Mouse (Mus musculus) kidney, embryonic 16.5 days (tissue): ENCODE measurements around the gene Senp1. TPM values are rescaled to one million over a fixed set of nuclear protein-coding genes. Genes with fewer than 3 reads are reported as not detected.
A peak's percentile ranks its signal among the peaks of the same experiment; 100 is the strongest.

Experiments used
- ATAC-seq: fragments of 200-750 bp; cut with Nextera tagmentation; 2 replicates; pipeline ENCODE4 v1.8.0; 2017; ENCODE audit warnings: moderate TSS enrichment; ENCODE audit not compliant: low FRiP score, low TSS enrichment
- H3K27ac ChIP-seq: fragments of 300-500 bp; sonication (generic); 2 replicates; pipeline ENCODE4 v1.5.1; 2014; ENCODE audit warnings: low read length
- H3K27me3 ChIP-seq: fragments of 300-500 bp; sonication (generic); 2 replicates; pipeline ENCODE4 v1.6.1; 2014; ENCODE audit warnings: low read length, control low read depth, mixed read lengths; ENCODE audit not compliant: insufficient read depth
- H3K36me3 ChIP-seq: fragments of 300-500 bp; sonication (generic); 2 replicates; pipeline ENCODE4 v1.6.1; 2014; ENCODE audit warnings: low read length, control low read depth, mixed read lengths; ENCODE audit not compliant: insufficient read depth
- H3K4me1 ChIP-seq: fragments of 300-500 bp; sonication (generic); 2 replicates; pipeline ENCODE4 v1.6.1; 2014; ENCODE audit warnings: low read length, control low read depth, mixed read lengths; ENCODE audit not compliant: insufficient read depth
- H3K4me2 ChIP-seq: fragments of 300-500 bp; sonication (generic); replicated peaks from 2 replicates; pipeline ENCODE4 v1.6.1; 2014; ENCODE audit warnings: low read depth, low read length
- H3K4me3 ChIP-seq: fragments of 300-500 bp; sonication (generic); 2 replicates; pipeline ENCODE4 v1.5.1; 2014; ENCODE audit warnings: mild to moderate bottlenecking, low read length
- H3K9ac ChIP-seq: fragments of 300-500 bp; sonication (generic); replicated peaks from 2 replicates; pipeline ENCODE4 v1.6.1; 2014; ENCODE audit warnings: low read length
- H3K9me3 ChIP-seq: fragments of 300-500 bp; sonication (generic); 2 replicates; pipeline ENCODE4 v1.6.1; 2016; ENCODE audit warnings: low read length, control low read depth
- WGBS: fragments of 180-500 bp; shearing (Covaris S2); extraction: QIAGEN DNeasy Blood & Tissue Kit; methylation state at CpG from one replicate; pipeline ENCODE4 v1.1.7; 2014; 5-methylcytosine and 5-hydroxymethylcytosine counted together
- polyA plus RNA-seq: library from polyadenylated mRNA; unstranded; fragments of >200 nt; fragmentation: Nextera tagmentation; extraction: Ambion mirVana; gene quantifications from 2 replicates; pipeline ENCODE4 v1.2.1, GENCODE M21; 2015

Senp1 gene
- polyA plus RNA-seq, 1 experiment from 2014 or later, result 29.9 TPM

DNA sequence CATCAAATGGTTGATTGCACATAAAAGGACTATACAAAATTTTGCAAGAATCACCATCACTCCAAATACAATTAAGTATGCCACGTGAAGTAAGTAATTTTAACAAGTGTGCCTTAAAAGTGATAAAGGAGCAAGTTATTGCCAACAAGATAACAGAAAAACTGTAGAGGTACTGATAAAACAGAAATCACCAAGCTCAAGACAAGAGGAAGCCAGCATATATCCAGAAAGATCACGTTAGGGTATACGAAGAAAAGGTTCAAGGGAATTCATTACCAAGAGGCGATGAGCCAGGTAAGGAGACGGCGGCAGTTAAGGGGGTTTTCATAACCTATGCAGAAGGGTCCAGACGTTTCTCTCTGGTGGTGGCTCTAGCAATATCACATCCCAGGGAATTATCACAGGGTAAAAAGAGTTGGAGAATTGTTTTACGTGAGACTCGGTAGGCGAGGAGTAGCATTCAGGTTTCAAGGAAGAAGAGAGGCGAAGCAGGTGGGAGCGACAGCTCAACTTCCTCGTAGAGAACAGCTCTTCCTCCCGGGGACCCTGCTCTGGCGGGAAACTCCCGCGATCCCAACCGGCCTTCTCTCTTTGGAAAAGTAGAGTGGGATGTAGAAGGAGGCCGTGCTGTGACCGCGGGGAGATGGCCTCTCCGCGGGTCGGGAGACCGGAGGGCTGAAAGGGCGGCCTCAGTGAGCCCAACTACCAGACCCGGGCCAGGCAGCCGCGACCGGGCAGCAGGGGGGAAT lies 998 bp downstream of the Senp1 start, which contains the start of gene Pfkm:
TSS of gene Pfkm (plus strand) at position 218 of the 749 bp plus-strand sequence.
- WGBS, result 0% methylated on average over 30 of the region's 30 CpGs
- H3K4me3 ChIP-seq, result peak within 1 kb of the TSS; percentile 96

DNA sequence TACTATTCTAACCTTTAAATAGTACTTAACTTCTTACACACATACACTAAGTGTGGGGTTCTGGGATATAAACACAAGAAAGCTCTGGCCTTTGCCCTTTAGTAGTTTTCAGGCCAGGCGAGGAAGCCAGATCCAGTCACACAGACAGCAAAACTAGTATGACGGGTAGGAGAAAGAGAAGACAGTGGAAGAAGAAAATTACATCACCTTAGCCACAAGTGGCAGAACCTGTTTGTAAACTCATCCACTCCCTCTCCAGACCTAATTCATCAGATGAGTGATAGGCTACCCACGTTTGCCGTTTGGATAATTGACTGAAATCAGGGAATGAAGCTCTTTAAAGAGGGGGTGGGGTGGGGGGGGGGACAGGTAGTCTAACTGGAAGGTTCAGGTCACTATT lies 1.7 kb downstream of the Senp1 start:
- Histone ChIP-seq H3K4me1 (peaks cover 16% of the 10 kb centered on the region), H3K9me3 (no peaks in the 10 kb centered on the region; the same call in 1 of the 2 replicates), H3K36me3 (0 out of 2 replicates have a peak, but pooled peaks cover 6% of the 10 kb centered on the region), H3K27ac (no peak overlapping the region), H3K9ac (no peak overlapping the region; the same call in none of the 2 replicates), H3K4me2 (peak overlapping the region; percentile 87), H3K4me3 (peak overlapping the region; percentile 96), H3K27me3 (no peaks in the 10 kb centered on the region)
- WGBS, result 16% methylated on average over 4 of the region's 4 CpGs
- ATAC-seq, result no peak

More for the DNA sequence above, 998 bp downstream of the Senp1 start, which contains the start of gene Pfkm:
- Histone ChIP-seq H3K4me1 (peaks cover 16% of the 10 kb centered on the region), H3K27ac (peak within 1 kb of the TSS; percentile 96), H3K27me3 (no peaks in the 10 kb centered on the region), H3K4me2 (peak within 1 kb of the TSS; percentile 87), H3K36me3 (0 out of 2 replicates have a peak, but pooled peaks cover 6% of the 10 kb centered on the region), H3K9me3 (no peaks in the 10 kb centered on the region; the same call in 1 of the 2 replicates), H3K9ac (peak within 1 kb of the TSS; percentile 94)
- no peak for ATAC-seq

DNA sequence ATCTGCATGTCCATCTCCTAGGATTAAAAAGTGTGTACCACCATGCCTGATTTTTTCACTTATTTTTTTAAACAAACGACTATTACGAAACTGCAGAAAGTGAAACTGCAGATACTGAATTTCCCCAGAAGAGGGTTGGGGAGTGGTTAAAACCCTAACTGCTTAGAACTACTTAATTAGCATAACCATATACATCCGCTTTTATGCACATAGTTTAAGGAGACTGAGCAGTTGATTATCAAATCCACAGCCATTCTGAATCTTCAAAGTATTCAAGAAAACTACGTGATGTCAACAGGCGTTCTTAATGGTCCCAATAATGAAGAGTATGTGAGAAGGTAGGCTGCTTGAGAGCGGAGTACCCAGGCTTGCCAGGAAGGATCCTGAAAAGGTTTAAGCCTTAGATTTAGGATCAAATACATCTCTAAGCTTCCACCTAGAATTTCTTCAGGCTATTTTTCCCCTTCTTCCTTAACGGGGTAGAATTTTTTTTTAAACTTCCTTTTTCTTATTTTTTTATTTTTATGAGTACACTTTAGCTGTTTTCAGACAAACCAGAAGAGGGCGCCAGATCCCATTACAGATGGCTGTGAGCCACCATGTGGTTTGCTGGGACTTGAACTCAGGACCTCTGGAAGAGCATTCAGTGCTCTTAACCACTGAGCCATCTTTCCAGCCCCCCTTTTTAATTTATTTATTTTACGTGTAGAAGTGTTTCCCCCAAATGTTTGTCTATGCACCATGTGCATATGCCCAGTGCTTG lies 3.9 kb downstream of the Senp1 start:
- no peak overlapping the region for H3K4me2 ChIP-seq
- peaks cover 16% of the 10 kb centered on the region for H3K4me1 ChIP-seq
- no peak overlapping the region for H3K27ac ChIP-seq
- no peaks in the 10 kb centered on the region for H3K9me3 ChIP-seq
- no peaks in the 10 kb centered on the region for H3K27me3 ChIP-seq
- no peak overlapping the region for H3K9ac ChIP-seq
- WGBS, result 77% methylated on average over 9 of the region's 9 CpGs
- H3K36me3 ChIP-seq, result peaks cover 15% of the 10 kb centered on the region; the same call in 1 of the 2 replicates
- H3K4me3 ChIP-seq, result no peak overlapping the region
- ATAC-seq, result no peak

DNA sequence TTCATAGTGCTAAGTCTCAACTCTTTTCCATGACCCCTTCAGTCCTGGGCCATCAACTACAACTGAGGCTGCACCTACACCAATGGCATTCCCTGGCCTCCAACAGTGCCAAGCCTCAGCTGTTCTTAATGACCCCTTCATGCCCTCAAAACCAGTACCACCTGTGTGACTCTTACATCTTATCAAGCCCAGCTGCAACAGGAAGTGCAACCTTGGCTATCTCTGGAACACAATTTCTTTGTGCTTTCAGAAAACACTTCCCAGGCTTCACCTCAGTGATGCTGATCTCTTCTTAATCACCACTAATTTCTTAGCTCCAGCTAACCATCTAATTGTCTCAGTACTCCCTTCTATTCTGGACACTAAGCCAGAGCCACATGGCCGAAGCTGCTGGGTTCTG lies 4.7 kb downstream of the Senp1 start:
- no peaks in the 10 kb centered on the region for H3K27me3 ChIP-seq
- peaks cover 15% of the 10 kb centered on the region for H3K4me1 ChIP-seq
- no peak overlapping the region for H3K27ac ChIP-seq
- no peak for ATAC-seq
- H3K4me3 ChIP-seq, result no peak overlapping the region
- no peak overlapping the region for H3K9ac ChIP-seq
- WGBS, result 85% methylated on average over 1 of the region's 1 CpGs
- peaks cover 20% of the 10 kb centered on the region for H3K36me3 ChIP-seq
- no peaks in the 10 kb centered on the region for H3K9me3 ChIP-seq
- no peak overlapping the region for H3K4me2 ChIP-seq

DNA sequence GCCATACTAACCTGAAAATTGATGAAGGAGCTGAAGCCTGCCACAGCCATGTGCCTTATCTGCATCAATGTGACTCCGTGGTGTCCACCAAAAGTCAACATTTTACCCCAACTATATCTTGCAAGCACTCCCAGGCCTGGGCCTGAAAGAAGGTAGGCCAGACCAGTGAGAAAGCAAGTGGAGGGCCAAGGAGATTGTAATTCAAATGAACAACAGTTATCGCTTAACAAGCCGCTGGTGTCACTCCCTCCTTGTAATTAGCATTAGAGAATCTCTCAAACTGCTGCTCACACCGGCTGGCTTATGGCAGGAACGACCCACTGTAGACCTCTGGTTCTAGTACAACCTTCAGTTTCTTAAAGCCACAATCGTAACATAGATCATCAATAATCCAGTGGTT lies 16.6 kb downstream of the Senp1 start:
- H3K36me3 ChIP-seq, result peaks cover 43% of the 10 kb centered on the region

DNA sequence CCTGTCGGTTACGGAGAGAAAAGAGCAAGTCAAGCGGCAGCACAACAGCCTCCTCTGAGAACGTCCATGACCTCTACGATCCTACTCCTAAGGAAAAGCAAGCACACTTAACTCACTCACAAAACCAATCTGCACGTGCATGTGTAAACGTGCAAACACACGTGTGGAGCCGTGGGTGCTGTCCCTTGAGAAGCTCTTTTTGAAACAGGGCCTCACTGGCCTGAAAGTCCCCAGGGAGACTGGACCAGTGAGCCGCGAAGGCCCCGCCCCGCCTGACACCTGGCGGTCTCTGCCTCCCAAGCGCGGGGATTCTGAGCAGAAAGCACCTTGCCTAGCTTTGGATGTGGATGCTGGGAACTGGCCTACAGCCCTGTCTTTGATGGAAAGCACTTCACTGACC lies 18.5 kb downstream of the Senp1 start:
- Histone ChIP-seq H3K9ac (no peak overlapping the region), H3K36me3 (peaks cover 43% of the 10 kb centered on the region), H3K4me1 (no peaks in the 10 kb centered on the region), H3K4me3 (no peak overlapping the region), H3K9me3 (no peaks in the 10 kb centered on the region), H3K27ac (no peak overlapping the region), H3K4me2 (no peak overlapping the region), H3K27me3 (no peaks in the 10 kb centered on the region)
- WGBS, result 79% methylated on average over 16 of the region's 16 CpGs
- no peak for ATAC-seq

More for the DNA sequence above, 16.6 kb downstream of the Senp1 start:
- ATAC-seq, result no peak
- no peak overlapping the region for H3K4me3 ChIP-seq
- no peak overlapping the region for H3K27ac ChIP-seq
- no peak overlapping the region for H3K9ac ChIP-seq
- 92% methylated on average over 6 of the region's 6 CpGs for WGBS
- H3K27me3 ChIP-seq, result no peaks in the 10 kb centered on the region
- H3K4me2 ChIP-seq, result no peak overlapping the region
- H3K9me3 ChIP-seq, result no peaks in the 10 kb centered on the region
- no peaks in the 10 kb centered on the region for H3K4me1 ChIP-seq

DNA sequence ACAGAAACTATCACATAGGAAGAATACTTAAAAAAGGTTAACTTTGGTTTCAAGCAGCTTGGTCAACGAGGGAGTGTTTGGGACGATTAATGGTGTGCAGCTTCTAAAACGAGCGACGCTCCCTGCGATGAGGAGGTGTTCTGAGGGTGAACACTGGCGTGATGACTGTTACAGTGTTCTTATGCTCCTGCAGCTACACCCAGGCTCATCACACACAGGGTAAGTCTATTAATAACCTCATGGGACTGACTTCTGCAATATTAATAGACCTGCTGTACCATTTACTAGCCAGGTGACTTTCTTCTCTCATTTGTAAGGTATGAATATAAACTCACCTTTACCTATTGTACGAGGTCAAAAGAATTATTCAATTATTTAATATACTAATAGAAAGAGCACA lies 19.0 kb downstream of the Senp1 start:
- WGBS, result 87% methylated on average over 8 of the region's 8 CpGs
- Histone ChIP-seq H3K4me2 (no peak overlapping the region), H3K4me3 (no peak overlapping the region), H3K9me3 (no peaks in the 10 kb centered on the region), H3K27ac (no peak overlapping the region), H3K9ac (no peak overlapping the region), H3K27me3 (no peaks in the 10 kb centered on the region), H3K36me3 (peaks cover 48% of the 10 kb centered on the region), H3K4me1 (no peaks in the 10 kb centered on the region)
- ATAC-seq, result no peak

DNA sequence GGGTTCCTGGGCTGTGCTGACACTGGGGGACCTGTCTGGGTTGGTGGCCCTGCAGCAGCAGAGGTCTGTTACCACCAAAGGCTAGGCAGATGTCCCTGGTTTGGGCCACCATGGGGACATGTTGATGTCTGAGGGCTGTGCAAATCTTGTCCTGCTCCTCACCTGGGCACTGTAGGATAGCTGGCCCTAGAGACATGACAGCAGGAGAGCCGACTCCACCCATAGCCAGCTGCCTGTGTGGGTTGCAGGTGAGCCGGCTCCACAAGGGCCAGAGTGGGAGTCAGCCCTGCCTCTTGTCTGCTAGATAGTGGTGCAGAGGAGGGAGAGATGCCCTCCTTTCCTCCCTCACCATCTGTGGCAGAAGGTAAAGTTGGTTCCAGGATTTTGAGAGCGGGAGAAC lies 23.2 kb downstream of the Senp1 start:
- peaks cover 42% of the 10 kb centered on the region for H3K36me3 ChIP-seq
- H3K27ac ChIP-seq, result no peak overlapping the region
- no peak overlapping the region for H3K4me3 ChIP-seq
- H3K9me3 ChIP-seq, result no peaks in the 10 kb centered on the region
- no peaks in the 10 kb centered on the region for H3K27me3 ChIP-seq
- WGBS, result 93% methylated on average over 3 of the region's 3 CpGs
- no peak for ATAC-seq
- no peak overlapping the region for H3K9ac ChIP-seq
- no peak overlapping the region for H3K4me2 ChIP-seq
- H3K4me1 ChIP-seq, result no peaks in the 10 kb centered on the region

DNA sequence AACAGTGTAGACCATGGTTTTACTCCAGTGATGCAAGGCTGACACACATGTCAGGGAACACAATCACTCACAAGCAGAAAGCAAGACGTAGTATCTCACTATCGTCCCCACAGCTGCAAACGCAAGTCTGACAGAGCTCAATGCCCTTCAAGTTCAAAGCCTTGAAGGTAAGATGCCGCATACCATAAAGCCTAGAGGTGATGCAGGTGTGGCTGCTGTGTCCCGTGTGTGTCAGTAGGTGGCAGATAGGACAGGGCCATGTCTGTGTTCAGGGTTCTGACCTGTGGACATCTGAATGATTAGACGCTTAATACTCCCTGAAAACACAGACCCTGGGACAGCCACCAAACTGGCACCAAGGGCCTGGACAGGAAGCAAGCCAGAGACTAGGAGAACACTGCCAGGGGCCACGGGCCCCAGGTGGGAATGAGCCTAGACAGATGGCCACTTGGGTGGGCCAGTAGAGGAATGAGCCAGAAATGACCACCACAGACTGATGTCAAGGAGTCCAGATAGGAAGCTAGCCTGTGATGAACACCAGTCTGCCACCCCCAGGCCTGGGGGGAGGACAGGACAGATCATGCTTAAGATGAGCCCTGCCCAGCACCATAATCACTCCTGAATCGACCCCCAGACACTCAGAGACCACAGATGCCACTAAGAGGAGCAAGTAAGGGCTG lies 23.8 kb downstream of the Senp1 start:
- no peak overlapping the region for H3K4me3 ChIP-seq
- WGBS, result 83% methylated on average over 8 of the region's 8 CpGs
- H3K9me3 ChIP-seq, result no peaks in the 10 kb centered on the region
- no peak overlapping the region for H3K4me2 ChIP-seq
- H3K27me3 ChIP-seq, result no peaks in the 10 kb centered on the region
- no peak overlapping the region for H3K9ac ChIP-seq
- peaks cover 41% of the 10 kb centered on the region for H3K36me3 ChIP-seq
- H3K4me1 ChIP-seq, result no peaks in the 10 kb centered on the region
- no peak overlapping the region for H3K27ac ChIP-seq
- ATAC-seq, result no peak
